Mouse (Mus musculus): ENCODE measurements around the gene Wdr92. TPM values are rescaled to one million over a fixed set of nuclear protein-coding genes. Genes with fewer than 3 reads are reported as not detected.

Wdr92 gene
- total RNA-seq, 2 experiments from 2014 or later, result 10.3 to 12.2 TPM

Other genes with a start within 250 kb of the Wdr92 start
- gene Fbxo48, start 230.7 kb upstream of the Wdr92 start, total RNA-seq (2021), result under 1 TPM; 0.22 to 0.26 TPM
- 1 to 10 TPM; 4.4 to 5.1 TPM for gene Cnrip1, start 130.5 kb upstream of the Wdr92 start, total RNA-seq (2021)
- gene Plek, start 129.7 kb upstream of the Wdr92 start, total RNA-seq (2021), result 1 to 10 TPM; 4.5 to 4.6 TPM
- gene Ppp3r1, start 22.8 kb upstream of the Wdr92 start, total RNA-seq (2021), result 10 to 100 TPM; 63.5 to 71.5 TPM
- gene Pno1, start 29.5 kb downstream of the Wdr92 start, total RNA-seq (2021), result 10 to 100 TPM; 30.9 to 33.2 TPM
- gene C1d, start 75.5 kb downstream of the Wdr92 start, total RNA-seq (2021), result 10 to 100 TPM; 33.0 to 33.5 TPM

Data from heart, postnatal 25 days (tissue).